Mouse (Mus musculus): ENCODE results near the gene Sh3d21.
"Not testable (repeated sequence)": the region's sequence is repeated elsewhere in the genome, so short reads cannot be mapped to it uniquely, and the experiment has no call there.

Gene Sh3d21

DNA sequence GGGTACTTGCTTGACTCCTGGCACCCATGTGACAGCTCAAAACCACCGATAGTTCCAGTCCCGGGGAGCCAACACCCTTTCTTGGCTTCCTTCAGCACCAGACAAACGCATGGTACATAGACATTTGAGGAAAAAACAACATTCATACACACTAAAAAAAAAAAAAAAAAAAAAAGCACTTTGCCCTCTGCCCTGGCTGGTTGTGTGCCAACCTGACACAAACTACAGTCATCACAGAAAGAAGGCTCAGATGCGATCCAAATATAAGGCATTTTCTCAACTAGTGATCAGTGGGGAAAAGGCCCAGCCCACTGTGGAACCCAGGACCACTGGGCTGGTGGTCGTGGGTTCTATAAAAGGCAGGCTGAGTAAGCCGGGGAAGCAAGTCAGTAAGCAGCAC, 5.6 kb upstream of the Sh3d21 start:
- no peak for DNase-seq (ENCODE audit: low spot score)

- no peak for DNase-seq (ENCODE audit: low spot score)
These were observed 2.8 kb upstream of the Sh3d21 start for GRCm38 (mm10) chr4:126166084-126166483.

DNA sequence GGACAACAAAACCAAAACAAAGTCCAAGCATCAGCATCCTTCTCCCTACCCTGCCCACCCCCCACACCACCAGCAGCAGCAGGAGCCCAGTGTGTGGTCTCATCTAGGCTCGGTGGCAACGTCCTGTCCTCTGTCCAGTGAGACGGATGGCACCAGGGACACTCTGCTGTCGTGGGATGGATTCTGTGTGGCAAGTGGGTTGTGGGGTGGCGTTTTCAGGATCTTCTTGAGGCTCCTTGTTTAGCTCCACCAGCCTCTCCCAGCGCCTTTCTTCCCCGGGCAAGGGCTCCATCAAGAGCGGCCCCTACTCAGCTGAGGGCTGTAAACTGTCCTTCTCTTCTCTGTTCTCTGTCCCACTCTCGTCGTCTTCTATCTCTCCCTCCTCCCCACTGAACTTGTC, 1.8 kb upstream of the Sh3d21 start:
- DNase-seq (ENCODE audit: low spot score) = not testable (repeated sequence)

- DNase-seq (ENCODE audit: low spot score) = no peak
These were observed 394 bp upstream of the Sh3d21 start for GRCm38 (mm10) chr4:126163685-126164084.

GRCm38 (mm10) chr4:126162544-126163066, 686 bp downstream of the Sh3d21 start:
- peak; percentile 86 for DNase-seq (ENCODE audit: low spot score)

DNA sequence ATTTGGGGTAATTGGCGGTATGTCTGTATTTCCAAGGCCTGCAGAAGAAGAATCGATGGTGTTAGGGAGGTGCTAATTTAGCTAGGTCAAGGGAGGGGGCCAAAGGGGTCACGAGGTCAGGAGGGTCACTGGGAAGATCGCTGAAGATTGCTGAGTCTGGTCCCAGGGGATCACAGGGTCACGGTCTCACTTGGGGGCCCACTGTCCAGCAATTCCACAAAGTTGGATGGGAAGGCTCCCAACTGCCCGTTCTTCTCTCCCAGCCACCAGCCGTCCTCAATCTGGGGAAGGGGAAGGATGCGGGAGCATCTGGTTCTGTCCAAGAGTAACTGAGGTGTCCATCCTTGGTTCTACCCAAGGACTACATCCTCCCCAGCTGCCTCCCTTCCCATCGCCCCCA, 1.3 kb downstream of the Sh3d21 start:
- DNase-seq (ENCODE audit: low spot score) = no peak

DNA sequence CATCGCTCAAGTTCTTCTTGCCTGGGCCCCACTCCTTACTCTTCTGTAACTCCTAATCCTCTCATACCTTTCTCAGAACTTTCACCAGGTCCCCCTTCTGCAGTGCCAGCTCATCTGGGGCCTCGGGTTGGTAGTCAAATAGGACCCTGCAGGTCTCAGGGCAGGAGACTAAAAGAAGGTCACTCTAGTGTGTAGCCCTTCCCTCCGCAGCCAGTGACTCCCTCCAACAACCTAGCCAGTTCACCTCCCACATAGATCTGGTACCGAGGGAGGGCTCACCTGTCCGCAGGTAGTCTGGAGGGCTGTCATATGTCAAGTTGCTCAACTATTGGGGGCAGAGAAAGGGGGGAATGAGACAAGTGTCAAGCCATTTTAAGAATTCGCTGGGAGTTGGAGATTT, 1.8 kb downstream of the Sh3d21 start:
- DNase-seq (ENCODE audit: low spot score) = no peak

DNA sequence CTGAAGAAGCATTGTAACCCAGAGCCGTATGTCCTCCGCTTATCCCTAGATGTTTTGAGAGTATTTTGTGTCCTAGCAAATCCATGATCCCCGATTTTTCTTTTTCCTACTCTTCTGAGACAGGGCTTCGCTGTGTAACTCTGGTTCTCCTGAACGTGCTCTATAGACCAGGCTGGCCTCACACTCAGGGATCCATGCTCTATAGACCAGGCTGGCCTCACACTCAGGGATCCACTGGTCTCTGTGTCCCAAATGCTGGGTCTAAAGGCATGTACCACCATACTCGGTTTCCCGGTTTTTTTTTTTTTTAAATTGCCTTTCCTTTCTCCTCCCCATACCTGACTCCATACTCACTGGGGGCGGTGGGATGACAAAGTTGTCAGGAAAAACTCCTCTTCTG, 2.3 kb downstream of the Sh3d21 start:
- DNase-seq (ENCODE audit: low spot score) = no peak

GRCm38 (mm10) chr4:126159455-126159854, 3.8 kb downstream of the Sh3d21 start:
- no peak for DNase-seq (ENCODE audit: low spot score)

GRCm38 (mm10) chr4:126157562-126157961, 5.7 kb downstream of the Sh3d21 start:
- no peak for DNase-seq (ENCODE audit: low spot score)

DNA sequence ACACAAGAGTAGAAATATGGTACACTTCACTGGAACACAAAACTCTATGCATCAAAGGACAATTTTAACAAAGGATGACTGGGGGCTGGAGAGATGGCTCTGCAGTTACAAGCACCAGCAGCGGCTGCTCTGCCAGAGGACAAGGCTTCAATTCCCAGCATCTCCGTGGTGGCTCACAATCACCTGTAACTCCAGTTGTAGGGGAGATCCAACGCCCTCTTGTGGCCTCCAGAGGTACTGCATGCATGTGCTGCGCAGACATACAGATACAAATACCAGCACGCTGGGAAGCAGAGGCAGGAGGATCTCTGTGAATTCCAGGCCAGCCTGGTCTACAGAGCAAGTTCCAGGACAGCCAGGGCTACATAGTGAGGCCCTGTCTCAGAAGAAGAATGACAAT, 6.7 kb downstream of the Sh3d21 start:
- no peak for DNase-seq (ENCODE audit: low spot score)

DNA sequence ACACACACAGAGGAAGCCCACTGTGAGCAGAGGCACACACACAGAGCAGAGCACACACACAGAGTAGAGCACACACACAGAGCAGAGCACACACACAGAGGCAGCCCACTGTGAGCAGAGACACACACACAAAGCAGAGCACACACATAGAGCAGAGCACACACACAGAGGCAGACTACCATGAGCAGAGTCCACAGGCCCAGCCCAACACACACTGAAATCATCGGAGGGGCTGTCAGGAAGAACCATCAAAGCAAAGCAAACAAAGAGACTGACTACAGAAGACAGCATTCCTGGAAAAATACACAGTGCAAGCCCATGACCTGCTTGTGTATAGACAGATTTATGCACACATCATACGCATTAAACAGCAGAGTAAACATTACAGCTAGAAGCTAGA, 7.4 kb downstream of the Sh3d21 start:
- no peak for DNase-seq (ENCODE audit: low spot score)

GRCm38 (mm10) chr4:126155183-126155582, 8.1 kb downstream of the Sh3d21 start:
- no peak for DNase-seq (ENCODE audit: low spot score)

DNA sequence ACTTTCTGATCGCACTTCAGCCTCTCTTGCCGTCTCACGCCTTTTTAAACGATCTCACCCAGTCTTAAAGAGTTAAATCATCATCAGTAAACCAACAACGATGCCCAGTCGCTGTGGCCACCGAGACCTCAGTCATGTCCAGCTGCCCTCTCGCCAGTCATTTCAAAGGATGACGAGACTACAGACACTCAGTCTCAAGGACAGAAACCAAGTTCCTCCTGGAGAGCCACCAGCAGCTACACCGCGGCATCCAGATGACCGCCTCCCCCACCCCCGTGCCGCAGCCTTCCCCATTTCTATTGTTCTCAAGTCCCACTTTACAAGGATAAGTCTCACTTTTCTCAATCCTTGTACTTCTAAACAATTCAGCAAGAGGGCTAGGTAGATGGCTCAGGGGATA, 10.4 kb downstream of the Sh3d21 start:
- DNase-seq (ENCODE audit: low spot score) = no peak

GRCm38 (mm10) chr4:126151701-126152440, 11.4 kb downstream of the Sh3d21 start:
- DNase-seq (ENCODE audit: low spot score) = no peak

DNA sequence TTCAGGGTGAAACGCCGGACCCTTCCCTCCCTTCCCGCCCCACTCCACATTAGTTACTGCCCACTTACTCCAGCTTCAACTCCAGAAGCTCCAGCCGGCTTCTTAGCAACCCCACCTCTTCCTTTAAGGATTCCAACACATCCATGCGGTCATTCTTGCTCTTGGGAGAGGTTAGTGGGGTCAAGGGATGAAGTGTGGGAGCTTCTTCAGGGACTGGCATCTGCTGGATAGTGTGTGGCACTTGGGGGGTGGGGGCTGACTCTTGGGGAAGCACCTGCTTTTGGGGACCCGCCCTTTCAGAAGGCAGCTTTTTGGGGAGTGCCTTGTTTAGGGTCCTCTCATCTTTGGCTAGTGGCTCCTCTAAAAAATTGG, 12.4 kb downstream of the Sh3d21 start:
- no peak for DNase-seq (ENCODE audit: low spot score)

DNA sequence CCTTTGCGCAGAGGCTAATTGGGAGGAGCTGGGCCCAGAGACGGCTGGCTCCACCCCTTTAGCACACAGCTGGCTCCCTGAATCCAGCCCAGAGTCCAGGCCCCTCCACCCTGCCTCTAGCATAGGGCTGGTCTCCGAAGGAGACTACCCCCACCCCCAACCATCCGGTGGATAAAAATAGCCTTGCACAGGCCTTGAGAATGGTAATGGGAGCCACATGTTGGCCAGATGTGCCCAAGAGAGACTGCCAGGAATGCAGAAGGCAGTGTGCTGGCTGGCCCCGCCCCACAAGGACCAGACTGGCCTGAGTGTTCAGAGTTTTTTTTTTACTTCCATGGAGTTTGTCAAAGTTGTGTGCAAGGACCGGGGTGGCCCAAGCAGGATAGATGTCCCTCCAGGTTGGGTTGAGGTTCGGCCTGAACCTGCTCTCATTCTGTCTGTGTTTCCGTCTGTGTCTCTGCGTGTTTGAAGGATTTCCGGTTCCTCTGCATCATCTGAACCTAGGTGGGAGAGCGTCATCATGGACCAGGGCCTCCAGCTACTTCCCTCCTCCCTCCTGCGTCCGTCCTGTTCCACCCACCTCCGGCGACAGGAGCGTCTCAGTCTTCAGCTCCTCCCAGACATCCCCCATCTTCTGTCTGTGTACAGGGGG, 12.9 kb downstream of the Sh3d21 start:
- peak; percentile 77 for DNase-seq (ENCODE audit: low spot score)

- DNase-seq (ENCODE audit: low spot score) = no peak
These were observed 13.5 kb downstream of the Sh3d21 start for GRCm38 (mm10) chr4:126149798-126150197.

DNA sequence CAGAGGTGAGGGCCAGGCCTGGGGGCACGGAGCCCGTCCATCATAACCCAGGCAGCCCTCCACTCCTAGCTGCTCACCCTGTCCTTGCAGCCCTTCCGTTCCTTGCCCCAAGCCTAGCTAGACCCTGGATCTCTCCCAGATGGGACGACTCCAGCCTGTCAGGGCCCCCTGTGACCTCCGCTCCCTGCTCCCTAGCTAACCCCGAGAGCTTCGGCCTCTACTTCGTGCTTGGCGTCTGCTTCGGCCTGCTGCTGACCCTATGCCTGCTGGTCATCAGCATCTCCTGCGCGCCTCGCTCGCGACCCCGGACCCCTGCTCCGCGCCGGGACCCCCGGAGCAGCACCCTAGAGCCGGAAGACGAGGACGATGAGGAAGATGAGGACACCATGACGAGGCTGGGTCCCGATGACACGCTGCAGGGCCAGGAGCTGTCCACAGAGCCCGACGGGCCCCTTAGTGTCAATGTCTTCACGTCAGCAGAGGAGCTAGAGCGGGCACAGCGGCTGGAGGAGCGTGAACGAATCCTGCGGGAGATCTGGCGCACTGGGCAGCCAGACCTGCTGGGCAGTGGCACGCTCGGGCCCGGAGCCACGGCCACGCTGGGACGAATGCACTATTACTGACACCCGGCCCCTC, 14.1 kb downstream of the Sh3d21 start:
- no peak for DNase-seq (ENCODE audit: low spot score)

GRCm38 (mm10) chr4:126148161-126148961, 14.9 kb downstream of the Sh3d21 start:
- DNase-seq (ENCODE audit: low spot score) = peak; percentile 55

- DNase-seq (ENCODE audit: low spot score) = peak; percentile 72
These were observed 15.6 kb downstream of the Sh3d21 start, which contains the start of gene Eva1b for GRCm38 (mm10) chr4:126147533-126148160. TSS of gene Eva1b (plus strand) at chr4:126147744.
